Mouse (Mus musculus) kidney, embryonic 14.5 days (tissue): Measurements from ENCODE around the gene 2810006K23Rik. TPM values are rescaled to one million over a fixed set of nuclear protein-coding genes. Genes with fewer than 3 reads are reported as not detected.
A peak's percentile ranks its signal among the peaks of the same experiment; 100 is the strongest.
"Not testable (repeated sequence)": the region's sequence is repeated elsewhere in the genome, so short reads cannot be mapped to it uniquely, and the experiment has no call there.

Experiments
- ATAC-seq: fragments of 200-750 bp; cut with Nextera tagmentation; 2 replicates; pipeline ENCODE4 v1.8.0; 2017; ENCODE audit warnings: moderate number of reproducible peaks, mild to moderate bottlenecking, moderate TSS enrichment, moderate library complexity; ENCODE audit not compliant: low FRiP score, low TSS enrichment
- H3K27ac ChIP-seq: fragments of 300-500 bp; sonication (generic); 2 replicates; pipeline ENCODE4 v1.5.1; 2014; ENCODE audit warnings: low read depth, mild to moderate bottlenecking, low read length, moderate library complexity, mixed read lengths
- H3K27me3 ChIP-seq: fragments of 300-500 bp; sonication (generic); 2 replicates; pipeline ENCODE4 v1.6.1; 2014; ENCODE audit warnings: mild to moderate bottlenecking, low read length; ENCODE audit not compliant: control insufficient read depth, insufficient read depth
- H3K36me3 ChIP-seq: fragments of 300-500 bp; sonication (generic); 2 replicates; pipeline ENCODE4 v1.6.1; 2014; ENCODE audit warnings: low read length, mixed read lengths; ENCODE audit not compliant: control insufficient read depth, insufficient read depth
- H3K4me1 ChIP-seq: fragments of 300-500 bp; sonication (generic); 2 replicates; pipeline ENCODE4 v1.6.1; 2014; ENCODE audit warnings: low read length, mixed read lengths; ENCODE audit not compliant: control insufficient read depth, insufficient read depth
- H3K4me2 ChIP-seq: fragments of 300-500 bp; sonication (generic); replicated peaks from 2 replicates; pipeline ENCODE4 v1.6.1; 2014; ENCODE audit warnings: low read depth, mild to moderate bottlenecking, low read length
- H3K4me3 ChIP-seq: fragments of 300-500 bp; sonication (generic); 2 replicates; pipeline ENCODE4 v1.5.1; 2014; ENCODE audit warnings: mild to moderate bottlenecking, low read length
- H3K9ac ChIP-seq: fragments of 300-500 bp; sonication (generic); 2 replicates; pipeline ENCODE4 v1.6.1; 2014; ENCODE audit warnings: low read depth, mild to moderate bottlenecking, low read length, moderate library complexity
- H3K9me3 ChIP-seq: fragments of 300-500 bp; sonication (generic); 2 replicates; pipeline ENCODE4 v1.6.1; 2016; ENCODE audit warnings: low read length; ENCODE audit not compliant: control insufficient read depth
- WGBS: fragments of 180-500 bp; shearing (Covaris S2); extraction: QIAGEN DNeasy Blood & Tissue Kit; methylation state at CpG from one replicate; pipeline ENCODE4 v1.1.7; 2014; 5-methylcytosine and 5-hydroxymethylcytosine counted together
- polyA plus RNA-seq: library from polyadenylated mRNA; unstranded; fragments of >200 nt; fragmentation: Nextera tagmentation; extraction: Ambion mirVana; gene quantifications from 2 replicates; pipeline ENCODE4 v1.2.1, GENCODE M21; 2014

The 2810006K23Rik gene
- polyA plus RNA-seq = 12.5 and 13.2 TPM in 2 replicates

GRCm38 (mm10) chr5:124327510-124328364 lies at the start of gene 2810006K23Rik, which contains the start of gene Mphosph9:
TSS of gene 2810006K23Rik (plus strand) at chr5:124328089.
TSS of gene Mphosph9 (minus strand) at chr5:124327972.
- Histone ChIP-seq H3K27me3 (no peaks in the 10 kb centered on the region), H3K9ac (peak within 1 kb of the TSS; percentile 78), H3K4me2 (peak within 1 kb of the TSS; percentile 63), H3K4me3 (peak within 1 kb of the TSS; percentile 69), H3K36me3 (peaks cover 12% of the 10 kb centered on the region), H3K4me1 (peaks cover 9% of the 10 kb centered on the region; the same call in 1 of the 2 replicates), H3K27ac (peak within 1 kb of the TSS; percentile 96), H3K9me3 (no peaks in the 10 kb centered on the region)
- ATAC-seq = peak; percentile 98
- under 1% methylated on average over 72 of the region's 72 CpGs for WGBS

DNA sequence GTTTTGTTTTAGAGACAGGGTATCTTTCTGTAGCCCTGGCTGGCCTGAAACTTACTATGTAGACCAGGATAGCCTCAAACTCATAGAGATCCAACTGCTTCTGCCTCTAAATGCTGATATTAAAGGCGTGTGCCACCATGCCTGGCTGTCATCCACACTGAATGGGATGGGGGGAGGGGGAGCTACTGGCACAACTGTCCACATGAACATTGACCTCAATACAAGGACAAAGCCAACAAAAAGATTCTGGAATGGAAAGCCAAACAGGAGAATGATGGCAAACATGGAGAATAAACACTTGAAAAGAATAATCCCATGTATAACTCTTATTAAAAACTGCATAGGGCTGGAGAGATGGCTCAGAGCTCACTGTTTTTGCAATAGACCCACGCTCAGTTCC lies 45.0 kb upstream of the 2810006K23Rik start:
- Histone ChIP-seq H3K27me3 (no peaks in the 10 kb centered on the region), H3K9me3 (0 out of 2 replicates have a peak, but pooled peaks cover under 1% of the 10 kb centered on the region), H3K27ac (no peak overlapping the region), H3K4me1 (no peaks in the 10 kb centered on the region), H3K4me2 (no peak overlapping the region), H3K9ac (no peak overlapping the region), H3K36me3 (peaks cover 56% of the 10 kb centered on the region), H3K4me3 (no peak overlapping the region)
- no peak for ATAC-seq
- 86% methylated on average over 2 of the region's 2 CpGs for WGBS

DNA sequence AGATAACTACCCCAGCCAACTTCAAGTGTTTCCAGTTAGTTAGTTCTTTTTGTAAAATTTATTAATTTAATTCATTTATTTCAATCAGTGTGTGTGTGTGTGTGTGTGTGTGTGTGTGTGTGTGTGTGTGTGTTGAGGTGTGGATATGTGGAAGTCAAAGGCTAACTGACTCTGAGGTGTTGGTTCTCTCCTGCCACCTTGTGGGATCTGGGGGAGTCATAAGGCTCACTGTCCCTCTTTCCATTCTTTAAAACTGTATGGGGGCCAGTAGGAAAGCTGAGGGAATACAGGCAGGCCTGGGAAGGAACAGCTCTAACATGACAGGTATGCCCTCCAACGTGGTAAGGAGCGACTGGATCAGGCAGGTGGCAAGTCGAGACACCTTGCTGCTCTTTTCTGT lies 43.6 kb upstream of the 2810006K23Rik start:
- 0 out of 2 replicates have a peak, but pooled peaks cover 2% of the 10 kb centered on the region for H3K9me3 ChIP-seq
- H3K4me3 ChIP-seq = no peak overlapping the region
- H3K27me3 ChIP-seq = no peaks in the 10 kb centered on the region
- 74% methylated on average over 3 of the region's 3 CpGs for WGBS
- peaks cover 52% of the 10 kb centered on the region for H3K36me3 ChIP-seq
- no peak overlapping the region for H3K4me2 ChIP-seq
- no peak overlapping the region for H3K9ac ChIP-seq
- no peak overlapping the region for H3K27ac ChIP-seq
- ATAC-seq = no peak
- H3K4me1 ChIP-seq = no peaks in the 10 kb centered on the region

GRCm38 (mm10) chr5:124287616-124288247 lies 40.2 kb upstream of the 2810006K23Rik start:
- H3K36me3 ChIP-seq = peaks cover 73% of the 10 kb centered on the region
- WGBS = 98% methylated on average over 6 of the region's 6 CpGs
- H3K4me2 ChIP-seq = no peak overlapping the region
- no peak for ATAC-seq
- H3K27me3 ChIP-seq = no peaks in the 10 kb centered on the region
- H3K9me3 ChIP-seq = 0 out of 2 replicates have a peak, but pooled peaks cover 2% of the 10 kb centered on the region
- H3K4me1 ChIP-seq = no peaks in the 10 kb centered on the region
- no peak overlapping the region for H3K27ac ChIP-seq
- no peak overlapping the region for H3K4me3 ChIP-seq
- H3K9ac ChIP-seq = no peak overlapping the region

DNA sequence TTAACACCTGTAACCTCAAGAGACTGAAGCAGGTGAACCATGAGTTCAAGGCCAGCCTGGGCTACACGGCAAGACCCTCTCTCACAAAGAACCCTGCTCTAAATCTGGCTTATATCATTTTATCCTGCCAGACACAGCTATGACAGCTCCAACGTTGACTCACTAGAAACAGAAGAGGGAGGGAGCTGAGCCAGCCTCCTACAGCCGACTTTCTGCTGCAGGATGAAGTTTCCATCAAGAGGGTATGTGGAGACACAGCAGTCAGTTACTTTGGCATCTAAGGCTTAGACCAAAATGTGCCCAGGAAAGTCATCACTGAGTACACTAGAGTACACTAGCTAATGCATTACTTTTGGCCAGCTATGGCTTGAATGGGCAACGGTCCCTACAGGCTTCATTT lies 37.7 kb upstream of the 2810006K23Rik start:
- H3K4me2 ChIP-seq = no peak overlapping the region
- no peak for ATAC-seq
- H3K27me3 ChIP-seq = no peaks in the 10 kb centered on the region
- peaks cover 78% of the 10 kb centered on the region for H3K36me3 ChIP-seq
- 0 out of 2 replicates have a peak, but pooled peaks cover 2% of the 10 kb centered on the region for H3K9me3 ChIP-seq
- H3K9ac ChIP-seq = no peak overlapping the region
- H3K4me1 ChIP-seq = no peaks in the 10 kb centered on the region
- H3K27ac ChIP-seq = no peak overlapping the region
- WGBS = 93% methylated on average over 4 of the region's 4 CpGs
- no peak overlapping the region for H3K4me3 ChIP-seq

GRCm38 (mm10) chr5:124293967-124294366 lies 33.9 kb upstream of the 2810006K23Rik start:
- no peak for ATAC-seq
- Histone ChIP-seq H3K9me3 (no peaks in the 10 kb centered on the region), H3K27ac (no peak overlapping the region), H3K9ac (no peak overlapping the region), H3K36me3 (peaks cover 76% of the 10 kb centered on the region), H3K4me1 (no peaks in the 10 kb centered on the region), H3K4me2 (no peak overlapping the region), H3K27me3 (no peaks in the 10 kb centered on the region), H3K4me3 (no peak overlapping the region)
- WGBS = 90% methylated on average over 5 of the region's 5 CpGs

GRCm38 (mm10) chr5:124296475-124296874 lies 31.4 kb upstream of the 2810006K23Rik start:
- 96% methylated on average over 4 of the region's 4 CpGs for WGBS
- no peak overlapping the region for H3K27ac ChIP-seq
- H3K4me3 ChIP-seq = no peak overlapping the region
- ATAC-seq = no peak
- no peak overlapping the region for H3K9ac ChIP-seq
- H3K27me3 ChIP-seq = no peaks in the 10 kb centered on the region
- no peaks in the 10 kb centered on the region for H3K4me1 ChIP-seq
- no peak overlapping the region for H3K4me2 ChIP-seq
- H3K9me3 ChIP-seq = no peaks in the 10 kb centered on the region
- H3K36me3 ChIP-seq = peaks cover 61% of the 10 kb centered on the region

- ATAC-seq = not testable (repeated sequence)
Measured at GRCm38 (mm10) chr5:124299307-124299706, 28.6 kb upstream of the 2810006K23Rik start.

DNA sequence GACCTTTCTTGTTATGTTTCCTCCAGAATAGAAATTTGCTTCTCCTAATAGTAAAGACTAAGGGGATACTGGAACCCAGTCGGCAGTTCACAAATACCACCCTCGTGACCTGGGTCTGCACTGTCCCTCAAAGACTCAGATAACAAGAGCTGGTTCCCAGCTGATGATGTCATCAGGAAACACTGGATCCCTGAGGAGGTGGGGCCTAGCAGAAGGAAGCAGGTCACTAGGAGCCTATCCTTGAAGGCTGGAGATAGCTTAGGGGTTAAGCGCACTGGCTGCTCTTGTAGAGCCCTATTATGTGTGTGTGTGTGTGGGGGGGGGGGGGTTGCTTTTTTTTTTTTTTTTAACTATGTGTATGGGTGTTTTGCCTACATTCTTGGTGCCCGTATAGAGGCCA lies 27.8 kb upstream of the 2810006K23Rik start:
- no peak overlapping the region for H3K27ac ChIP-seq
- H3K9ac ChIP-seq = no peak overlapping the region
- no peaks in the 10 kb centered on the region for H3K9me3 ChIP-seq
- H3K4me3 ChIP-seq = no peak overlapping the region
- 78% methylated on average over 4 of the region's 4 CpGs for WGBS
- no peaks in the 10 kb centered on the region for H3K4me1 ChIP-seq
- H3K4me2 ChIP-seq = no peak overlapping the region
- peaks cover 58% of the 10 kb centered on the region for H3K36me3 ChIP-seq
- ATAC-seq = no peak
- H3K27me3 ChIP-seq = no peaks in the 10 kb centered on the region

More at GRCm38 (mm10) chr5:124299307-124299706, 28.6 kb upstream of the 2810006K23Rik start:
- not testable (repeated sequence) for H3K27me3 ChIP-seq, H3K4me2 ChIP-seq, H3K9me3 ChIP-seq, H3K9ac ChIP-seq, H3K4me1 ChIP-seq, H3K4me3 ChIP-seq, H3K27ac ChIP-seq
- H3K36me3 ChIP-seq = peaks cover 61% of the 10 kb centered on the region
- 73% methylated on average over 3 of the region's 4 CpGs for WGBS
